Mouse (Mus musculus) megakaryocyte, embryonic 14.5 days (primary cell): Measurements from ENCODE around the gene Snx29.

Experiments used
- FLI1 ChIP-seq: IDR thresholded peaks from 2 replicates; pipeline ENCODE4 v1.6.1; 2012; ENCODE audit warnings: low read length, inconsistent platforms, mixed read lengths
- GATA1 ChIP-seq: IDR thresholded peaks from 3 replicates; pipeline ENCODE4 v1.6.1; 2012; ENCODE audit warnings: mixed read lengths, low read length, inconsistent platforms, borderline replicate concordance

DNA sequence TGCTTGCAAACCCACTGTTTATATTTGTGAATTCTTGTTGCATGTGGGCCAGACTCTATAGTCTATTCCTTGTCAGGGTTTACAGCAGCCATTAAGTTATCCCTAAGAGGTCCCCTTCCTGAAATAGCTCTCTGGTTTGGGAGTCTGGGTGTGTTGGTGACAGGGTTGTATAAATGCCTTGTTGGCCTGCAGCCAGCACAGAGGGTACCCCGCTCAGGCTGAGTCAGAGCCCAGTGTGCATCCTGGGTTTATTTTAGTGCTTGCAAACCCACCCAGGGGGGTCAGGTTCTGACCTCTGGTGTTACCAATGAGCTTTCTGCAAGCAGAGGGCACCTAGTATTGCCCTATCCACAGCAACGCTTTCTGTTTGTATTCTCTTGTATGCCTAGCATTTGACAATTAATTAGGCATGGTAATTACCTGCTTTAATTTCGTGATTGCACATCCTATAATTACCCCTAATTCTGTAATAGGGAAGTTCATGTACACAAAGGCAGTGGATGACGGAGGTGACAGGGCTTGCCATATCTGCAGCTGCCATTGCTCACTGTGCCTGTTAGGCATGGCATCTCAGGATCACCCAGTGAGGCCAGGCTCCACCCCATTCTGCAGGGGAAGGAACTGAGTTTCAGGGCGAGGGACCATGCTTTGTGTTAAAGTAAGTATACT, 387.4 kb downstream of the Snx29 start:
- TF ChIP-seq GATA1 (no peak), FLI1 (no peak)
